Mouse (Mus musculus) lung, postnatal 0 days (tissue): ENCODE results near the gene Gm5617. TPM values are rescaled to one million over a fixed set of nuclear protein-coding genes. Genes with fewer than 3 reads are reported as not detected.
"Not testable (repeated sequence)": the region's sequence is repeated elsewhere in the genome, so short reads cannot be mapped to it uniquely, and the experiment has no call there.

ENCODE experiments used
- ATAC-seq: fragments of 200-750 bp; cut with Nextera tagmentation; 2 replicates; pipeline ENCODE4 v1.8.0; 2017; ENCODE audit warnings: moderate library complexity
- DNase-seq: peaks from one replicate; pipeline ENCODE4 v3.0.0-alpha.2; 2016; ENCODE audit warnings: low spot score
- H3K27ac ChIP-seq: fragments of 300-500 bp; sonication (generic); 2 replicates; pipeline ENCODE4 v1.5.1; 2014; ENCODE audit warnings: antibody characterized with exemption, mild to moderate bottlenecking, low read length, mixed read lengths
- H3K27me3 ChIP-seq: fragments of 300-500 bp; sonication (generic); replicated peaks from 2 replicates; pipeline ENCODE4 v1.6.1; 2014; ENCODE audit warnings: low read length, mixed read lengths; ENCODE audit not compliant: insufficient read depth
- H3K36me3 ChIP-seq: fragments of 300-500 bp; sonication (generic); 2 replicates; pipeline ENCODE4 v1.6.1; 2014; ENCODE audit warnings: low read length, mixed read lengths; ENCODE audit not compliant: insufficient read depth
- H3K4me1 ChIP-seq: fragments of 300-500 bp; sonication (generic); 2 replicates; pipeline ENCODE4 v1.6.1; 2014; ENCODE audit warnings: antibody characterized with exemption, low read depth, low read length, mixed read lengths; ENCODE audit not compliant: insufficient read depth
- H3K4me2 ChIP-seq: fragments of 300-500 bp; sonication (generic); replicated peaks from 2 replicates; pipeline ENCODE4 v1.6.1; 2014; ENCODE audit warnings: low read depth, mild to moderate bottlenecking, low read length, moderate library complexity, mixed read lengths
- H3K4me3 ChIP-seq: fragments of 300-500 bp; sonication (generic); 2 replicates; pipeline ENCODE4 v1.5.1; 2014; ENCODE audit warnings: low read depth, low read length
- H3K9ac ChIP-seq: fragments of 300-500 bp; sonication (generic); replicated peaks from 2 replicates; pipeline ENCODE4 v1.6.1; 2014; ENCODE audit warnings: low read depth, mild to moderate bottlenecking
- H3K9me3 ChIP-seq: fragments of 300-500 bp; sonication (generic); 2 replicates; pipeline ENCODE4 v1.6.1; 2016; ENCODE audit warnings: low read length, mixed read lengths
- CTCF ChIP-seq: IDR thresholded peaks from 2 replicates; pipeline ENCODE4 v1.5.1; 2016; ENCODE audit warnings: antibody characterized with exemption, mild to moderate bottlenecking
- EP300 ChIP-seq: IDR thresholded peaks from 2 replicates; pipeline ENCODE4 v1.6.1; 2016; ENCODE audit warnings: antibody characterized with exemption, mild to moderate bottlenecking, control low read depth
- WGBS: fragments of 180-500 bp; shearing (Covaris S2); extraction: QIAGEN DNeasy Blood & Tissue Kit; methylation state at CpG from one replicate; pipeline ENCODE4 v1.1.7; 2014; 5-methylcytosine and 5-hydroxymethylcytosine counted together
- microRNA-seq: library from miRNA; unstranded; fragments of <30 nt; microRNA quantifications from one replicate; pipeline ENCODE4, GENCODE M21; 2016
- polyA plus RNA-seq: library from polyadenylated mRNA; unstranded; fragments of >200 nt; fragmentation: Nextera tagmentation; extraction: Ambion mirVana; gene quantifications from 2 replicates; pipeline ENCODE4 v1.2.1, GENCODE M21; 2015

Gm5617 gene
- polyA plus RNA-seq, 1 experiment from 2014 or later, result 52.2 TPM

DNA sequence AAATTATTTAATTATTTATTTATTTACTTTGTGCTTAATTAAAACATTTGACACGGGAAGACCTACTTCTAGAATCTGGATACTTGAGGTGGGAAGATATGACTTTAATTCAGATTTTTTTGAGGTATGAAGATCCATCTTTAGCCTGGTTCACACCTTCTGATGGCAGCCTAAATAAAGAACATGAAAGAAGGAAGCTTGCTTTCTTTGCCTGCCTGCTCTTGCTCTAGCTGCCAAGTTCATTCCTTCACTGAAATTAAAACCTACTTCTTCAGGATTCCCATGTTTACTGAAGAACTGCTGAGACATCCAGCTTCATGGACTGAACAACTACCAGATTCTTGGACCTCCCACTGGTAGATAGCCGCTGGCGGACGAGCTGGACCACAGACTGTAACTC lies 36.1 kb downstream of the Gm5617 start:
- 85% methylated on average over 4 of the region's 4 CpGs for WGBS
- Histone ChIP-seq H3K4me3 (no peak overlapping the region), H3K36me3 (no peaks in the 10 kb centered on the region), H3K4me2 (no peak overlapping the region), H3K4me1 (no peaks in the 10 kb centered on the region), H3K27ac (no peak overlapping the region), H3K9me3 (no peaks in the 10 kb centered on the region), H3K9ac (no peak overlapping the region), H3K27me3 (no peaks in the 10 kb centered on the region)
- DNase-seq, result no peak
- TF ChIP-seq EP300 (no peak), CTCF (no peak)
- no peak for ATAC-seq

DNA sequence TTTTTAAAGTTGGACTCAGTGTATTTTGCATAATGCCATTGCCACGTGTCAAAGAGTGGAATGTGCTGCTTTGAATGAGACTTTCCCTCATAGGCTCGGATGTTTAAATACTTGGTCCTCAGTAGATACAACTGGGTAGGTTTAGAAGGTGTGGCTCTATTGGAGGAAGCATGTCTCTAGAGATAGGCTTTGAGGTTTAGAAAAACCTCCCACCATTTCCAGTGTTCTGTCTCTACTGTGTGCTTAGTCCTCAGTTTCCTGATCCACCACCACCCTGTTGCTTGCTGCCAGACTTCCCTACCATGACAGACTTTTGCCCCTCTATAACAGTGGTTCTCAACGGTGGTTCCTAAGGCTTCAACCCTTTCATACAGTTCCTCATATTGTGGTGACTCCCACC lies 37.0 kb downstream of the Gm5617 start:
- 53% methylated on average over 3 of the region's 3 CpGs for WGBS

DNA sequence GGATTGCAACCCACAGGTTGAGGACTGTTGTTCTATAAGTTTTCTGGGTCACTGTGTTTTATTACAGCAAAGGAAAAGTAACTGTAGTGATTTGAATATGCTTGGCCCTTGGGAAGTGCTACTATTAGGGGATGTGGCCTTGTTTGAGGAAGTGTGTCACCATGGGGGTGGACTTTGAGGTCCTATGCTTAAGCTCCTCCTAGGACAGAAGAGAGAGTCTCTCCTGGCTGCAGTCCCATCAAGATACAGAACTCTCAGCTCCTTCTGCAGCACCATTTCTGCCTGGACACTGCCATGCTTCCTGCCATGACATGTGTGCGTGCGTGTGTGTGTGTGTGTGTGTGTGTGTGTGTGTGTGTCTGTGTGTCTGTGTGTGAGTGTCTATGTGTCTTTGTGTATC lies 37.5 kb downstream of the Gm5617 start:
- Histone ChIP-seq H3K4me1 (no peaks in the 10 kb centered on the region), H3K9me3 (no peaks in the 10 kb centered on the region), H3K27ac (no peak overlapping the region), H3K4me3 (no peak overlapping the region), H3K9ac (no peak overlapping the region), H3K36me3 (no peaks in the 10 kb centered on the region), H3K27me3 (no peaks in the 10 kb centered on the region), H3K4me2 (no peak overlapping the region)
- TF ChIP-seq CTCF, result no peak
- no peak for TF ChIP-seq EP300
- peak; percentile 46 for DNase-seq
- WGBS, result 80% methylated on average over 2 of the region's 2 CpGs
- no peak for ATAC-seq

More for the DNA sequence above, 37.0 kb downstream of the Gm5617 start:
- Histone ChIP-seq H3K36me3 (no peaks in the 10 kb centered on the region), H3K4me3 (no peak overlapping the region), H3K9me3 (no peaks in the 10 kb centered on the region), H3K4me1 (no peaks in the 10 kb centered on the region), H3K4me2 (no peak overlapping the region), H3K27ac (no peak overlapping the region), H3K27me3 (no peaks in the 10 kb centered on the region), H3K9ac (no peak overlapping the region)
- ATAC-seq (no peak), DNase-seq (no peak)
- no peak for TF ChIP-seq EP300
- TF ChIP-seq CTCF, result no peak

DNA sequence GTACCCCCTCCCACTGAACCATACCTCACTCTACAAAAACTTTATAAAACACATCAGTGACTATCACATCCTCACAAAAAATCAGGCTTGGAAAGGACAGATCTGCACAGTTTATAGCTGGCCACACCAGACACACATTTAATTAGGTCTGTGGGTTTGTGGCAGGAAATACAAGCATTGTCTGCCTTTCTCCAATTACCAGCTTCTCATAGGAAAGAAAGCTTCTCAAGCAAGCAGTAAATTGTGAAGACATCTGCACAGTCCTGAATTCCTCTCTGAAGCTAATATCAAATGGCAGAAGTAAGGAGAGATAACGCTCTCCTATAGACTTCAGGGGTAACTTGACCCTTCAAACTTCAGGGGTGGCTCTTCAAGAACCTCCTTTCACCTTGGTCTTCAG lies 41.2 kb downstream of the Gm5617 start:
- H3K9ac ChIP-seq, result no peak overlapping the region
- H3K27ac ChIP-seq, result no peak overlapping the region
- peaks cover 3% of the 10 kb centered on the region; the same call in 1 of the 2 replicates for H3K27me3 ChIP-seq
- ATAC-seq (no peak), DNase-seq (no peak)
- TF ChIP-seq EP300 (no peak), CTCF (no peak)
- WGBS, result 48% methylated on average over 1 of the region's 1 CpGs
- no peaks in the 10 kb centered on the region for H3K4me1 ChIP-seq
- no peak overlapping the region for H3K4me3 ChIP-seq
- H3K4me2 ChIP-seq, result no peak overlapping the region
- no peaks in the 10 kb centered on the region for H3K36me3 ChIP-seq
- H3K9me3 ChIP-seq, result no peaks in the 10 kb centered on the region

DNA sequence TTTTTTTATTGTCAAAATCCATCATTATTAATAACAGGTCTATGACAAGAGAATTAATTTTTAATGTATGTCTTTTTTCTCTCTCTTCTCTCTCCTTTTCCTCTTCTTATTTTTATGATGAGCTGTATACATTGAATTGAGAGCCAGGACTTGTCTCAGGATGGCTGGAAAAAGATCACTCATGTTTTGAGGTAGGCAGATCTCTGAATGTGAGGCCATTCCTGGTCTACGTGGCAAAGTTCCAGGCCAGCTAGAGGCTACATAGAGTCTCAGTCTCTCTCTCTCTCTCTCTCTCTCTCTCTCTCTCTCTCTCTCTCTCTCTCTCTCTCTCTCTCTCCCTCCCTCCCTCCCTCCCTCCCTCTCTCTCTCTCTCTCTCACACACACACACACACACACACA lies 42.4 kb downstream of the Gm5617 start:
- not testable (repeated sequence) for H3K4me1 ChIP-seq, ATAC-seq, H3K27me3 ChIP-seq, DNase-seq, H3K4me3 ChIP-seq, H3K36me3 ChIP-seq, H3K9me3 ChIP-seq, H3K27ac ChIP-seq, H3K4me2 ChIP-seq, H3K9ac ChIP-seq
- 50% methylated on average over 1 of the region's 1 CpGs for WGBS

DNA sequence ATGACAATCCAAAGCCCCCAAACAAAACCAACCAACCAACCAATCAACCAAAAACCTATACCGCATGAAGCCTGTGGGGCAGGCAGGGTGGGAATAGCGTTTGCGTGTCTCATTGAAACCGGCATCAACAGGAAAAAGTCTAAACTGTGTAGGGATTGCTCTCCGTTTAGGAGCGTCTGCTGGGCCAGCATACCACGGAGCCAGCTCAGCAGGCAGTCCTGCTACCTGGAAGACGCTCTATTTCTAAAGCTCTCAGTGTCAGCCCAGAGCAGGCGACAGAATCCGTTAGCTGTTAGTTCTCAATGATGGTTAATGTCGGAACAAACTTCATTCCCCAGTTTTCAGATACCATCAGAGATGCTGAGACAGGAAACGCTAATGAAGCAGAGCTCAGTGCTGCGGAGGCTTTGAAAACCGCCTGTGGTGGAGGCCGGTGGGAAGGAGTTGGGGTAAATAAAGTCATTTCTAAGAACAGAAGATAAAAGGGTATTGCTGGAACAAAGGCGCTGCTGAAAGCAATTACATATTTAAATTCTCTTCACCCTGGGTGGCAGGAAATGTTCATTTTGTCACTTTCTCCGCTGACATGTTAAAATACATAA lies 42.9 kb downstream of the Gm5617 start:
- no peak overlapping the region for H3K27ac ChIP-seq
- H3K27me3 ChIP-seq, result peaks cover 3% of the 10 kb centered on the region; the same call in 1 of the 2 replicates
- no peaks in the 10 kb centered on the region for H3K9me3 ChIP-seq
- H3K4me2 ChIP-seq, result no peak overlapping the region
- TF ChIP-seq EP300 (no peak), CTCF (no peak)
- 7% methylated on average over 17 of the region's 17 CpGs for WGBS
- H3K4me3 ChIP-seq, result no peak overlapping the region
- H3K36me3 ChIP-seq, result no peaks in the 10 kb centered on the region
- ATAC-seq, result no peak
- no peak overlapping the region for H3K9ac ChIP-seq
- DNase-seq, result no peak
- no peaks in the 10 kb centered on the region for H3K4me1 ChIP-seq

DNA sequence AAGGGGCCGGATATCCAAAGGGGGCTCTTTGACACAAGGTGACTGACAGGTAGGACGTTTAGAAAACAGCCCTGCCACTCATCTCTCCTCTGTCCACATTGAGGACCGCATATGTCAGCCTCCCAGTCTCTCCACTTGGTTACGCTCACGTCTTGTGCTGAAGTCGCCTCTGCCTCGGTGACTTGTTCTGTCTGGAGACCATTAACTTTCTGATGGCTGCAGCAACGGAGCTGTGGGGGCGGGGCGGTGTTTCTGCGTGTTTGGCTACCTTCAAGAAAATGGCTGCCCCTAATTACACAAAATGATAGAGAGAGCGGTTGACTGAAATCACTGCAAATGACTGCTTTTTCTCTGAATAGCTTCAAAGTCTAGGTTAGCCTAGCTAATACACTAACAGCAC lies 43.4 kb downstream of the Gm5617 start:
- no peak for ATAC-seq
- Histone ChIP-seq H3K9ac (no peak overlapping the region), H3K36me3 (no peaks in the 10 kb centered on the region), H3K27ac (no peak overlapping the region), H3K4me2 (no peak overlapping the region), H3K4me3 (no peak overlapping the region), H3K27me3 (peaks cover 3% of the 10 kb centered on the region; the same call in 1 of the 2 replicates), H3K4me1 (no peaks in the 10 kb centered on the region), H3K9me3 (no peaks in the 10 kb centered on the region)
- DNase-seq, result no peak
- WGBS, result 16% methylated on average over 12 of the region's 12 CpGs
- TF ChIP-seq CTCF, result no peak

Small RNA genes lying within 50 kb of the gene (microRNA-seq; reads per million reads assigned to microRNA genes)
- not detected for gene Gm23653

Other genes with a start within 250 kb of the Gm5617 start
- gene Nxpe2, start 142.0 kb upstream of the Gm5617 start, polyA plus RNA-seq, result 3.5 and 4.4 TPM in 2 replicates
- gene Rexo2, start 14.8 kb upstream of the Gm5617 start, polyA plus RNA-seq, result 119 and 120 TPM in 2 replicates
- 101 and 104 TPM in 2 replicates for gene Rbm7, start 143 bp upstream of the Gm5617 start, polyA plus RNA-seq
- gene Nnmt, start 109.7 kb downstream of the Gm5617 start, polyA plus RNA-seq, result 1.5 and 2.6 TPM in 2 replicates